Mouse (Mus musculus) left cerebral cortex, adult 6 months (tissue): ENCODE measurements around the gene Ralbp1. TPM values are rescaled to one million over a fixed set of nuclear protein-coding genes. Genes with fewer than 3 reads are reported as not detected.

Source experiments
- long read RNA-seq, 2 experiments: library from polyadenylated mRNA; unstranded; transcript quantifications; one replicate each; pipeline ENCODE4 v2.0.0; 2019 to 2020
- polyA plus RNA-seq: library from polyadenylated mRNA; unstranded; fragments of <200 nt; fragmentation: Nextera tagmentation; gene quantifications from 2 replicates; pipeline ENCODE4 v1.2.3, GENCODE M21; 2021

Ralbp1 gene
- 55.4 and 97.2 TPM in 2 replicates for polyA plus RNA-seq
- long read RNA-seq, experiment 1, partial matches to known transcripts, result 19 of 35 reads
- long read RNA-seq, experiment 1, other reads (novel, unspliced or antisense), result 12 of 35 reads
- long read RNA-seq, experiment 2, partial matches to known transcripts, result 54 of 57 reads
- long read RNA-seq, experiment 2, other reads (novel, unspliced or antisense), result 3 of 57 reads

GRCm38 (mm10) chr17:65885697-65886529 is at the start of gene Ralbp1:
Gene Ralbp1, minus strand, starts transcription at chr17:65885798.

Other genes starting within 250 kb of the Ralbp1 start
- not detected in 2 replicates for gene Txndc2, start 243.6 kb downstream of the Ralbp1 start, polyA plus RNA-seq
- gene Rab31, start 113.0 kb downstream of the Ralbp1 start, polyA plus RNA-seq, result 106 and 144 TPM in 2 replicates
- 5.8 and 7.1 TPM in 2 replicates for gene Ppp4r1, start 103.2 kb downstream of the Ralbp1 start, polyA plus RNA-seq
- 6.7 and 13.7 TPM in 2 replicates for gene Twsg1, start 65.4 kb upstream of the Ralbp1 start, polyA plus RNA-seq
- gene Ankrd12, start 191.3 kb upstream of the Ralbp1 start, polyA plus RNA-seq, result 87.6 and 181 TPM in 2 replicates
- 449 and 470 TPM in 2 replicates for gene Ndufv2, start 215.8 kb upstream of the Ralbp1 start, polyA plus RNA-seq
- 5.5 and 12.6 TPM in 2 replicates for gene Washc1, start 225.7 kb upstream of the Ralbp1 start, polyA plus RNA-seq
- 0.19 and 0.40 TPM in 2 replicates for gene Ddx11, start 237.7 kb upstream of the Ralbp1 start, polyA plus RNA-seq